Mouse (Mus musculus) midbrain, embryonic 16.5 days (tissue): ENCODE results near the gene Slc24a3. TPM values are rescaled to one million over a fixed set of nuclear protein-coding genes. Genes with fewer than 3 reads are reported as not detected.

Experiments used
- ATAC-seq: fragments of 200-750 bp; cut with Nextera tagmentation; 2 replicates; pipeline ENCODE4 v1.8.0; 2017; ENCODE audit warnings: moderate TSS enrichment
- H3K27ac ChIP-seq: fragments of 300-500 bp; sonication (generic); 2 replicates; pipeline ENCODE4 v1.5.1; 2014; ENCODE audit warnings: mild to moderate bottlenecking, low read length, mixed read lengths
- H3K27me3 ChIP-seq: fragments of 300-500 bp; sonication (generic); 2 replicates; pipeline ENCODE4 v1.6.1; 2014; ENCODE audit warnings: low read depth, low read length, mixed read lengths; ENCODE audit not compliant: control insufficient read depth, insufficient read depth
- H3K36me3 ChIP-seq: fragments of 300-500 bp; sonication (generic); 2 replicates; pipeline ENCODE4 v1.6.1; 2014; ENCODE audit warnings: mild to moderate bottlenecking, low read length, moderate library complexity, mixed read lengths; ENCODE audit not compliant: control insufficient read depth, insufficient read depth
- H3K4me1 ChIP-seq: fragments of 300-500 bp; sonication (generic); 2 replicates; pipeline ENCODE4 v1.6.1; 2014; ENCODE audit warnings: mild to moderate bottlenecking, low read length, mixed read lengths; ENCODE audit not compliant: control insufficient read depth, insufficient read depth
- H3K4me2 ChIP-seq: fragments of 300-500 bp; sonication (generic); 2 replicates; pipeline ENCODE4 v1.6.1; 2014; ENCODE audit warnings: mild to moderate bottlenecking, low read length, mixed read lengths
- H3K4me3 ChIP-seq: fragments of 300-500 bp; sonication (generic); 2 replicates; pipeline ENCODE4 v1.5.1; 2014; ENCODE audit warnings: low read depth, mild to moderate bottlenecking, low read length, moderate library complexity, mixed read lengths
- H3K9ac ChIP-seq: fragments of 300-500 bp; sonication (generic); 2 replicates; pipeline ENCODE4 v1.6.1; 2014; ENCODE audit warnings: low read depth, low read length, mixed read lengths
- H3K9me3 ChIP-seq: fragments of 300-500 bp; sonication (generic); replicated peaks from 2 replicates; pipeline ENCODE4 v1.6.1; 2014; ENCODE audit warnings: mild to moderate bottlenecking, low read length, mixed read lengths; ENCODE audit not compliant: control insufficient read depth, poor library complexity, severe bottlenecking
- WGBS: fragments of 180-500 bp; shearing (Covaris S2); extraction: QIAGEN DNeasy Blood & Tissue Kit; methylation state at CpG from one replicate; pipeline ENCODE4 v1.1.7; 2014; 5-methylcytosine and 5-hydroxymethylcytosine counted together
- polyA plus RNA-seq: library from polyadenylated mRNA; unstranded; fragments of >200 nt; fragmentation: Nextera tagmentation; extraction: Ambion mirVana; gene quantifications from 2 replicates; pipeline ENCODE4 v1.2.1, GENCODE M21; 2015

Gene Slc24a3
- polyA plus RNA-seq, 1 experiment from 2014 or later, result 18.7 TPM

DNA sequence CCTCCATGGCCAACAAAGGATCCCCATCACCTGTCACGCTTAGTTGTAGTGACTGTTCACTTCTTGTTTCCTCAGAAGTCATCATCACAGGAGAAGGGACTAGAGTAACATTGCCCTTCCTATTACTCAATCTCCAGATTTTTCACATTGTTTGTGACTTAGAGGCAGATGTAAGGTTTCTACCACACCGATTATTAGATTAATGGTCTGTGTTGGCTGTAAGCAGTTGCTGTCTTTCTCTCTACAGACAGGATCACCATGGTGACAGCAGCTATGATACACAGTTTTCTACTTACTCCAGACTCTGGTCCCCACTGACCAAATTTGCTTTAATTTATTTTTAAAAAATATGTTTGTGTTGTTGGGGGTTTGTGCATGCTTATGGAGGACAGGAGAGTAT, 90.3 kb downstream of the Slc24a3 start:
- no peak for ATAC-seq
- WGBS, result 96% methylated on average over 2 of the region's 2 CpGs

DNA sequence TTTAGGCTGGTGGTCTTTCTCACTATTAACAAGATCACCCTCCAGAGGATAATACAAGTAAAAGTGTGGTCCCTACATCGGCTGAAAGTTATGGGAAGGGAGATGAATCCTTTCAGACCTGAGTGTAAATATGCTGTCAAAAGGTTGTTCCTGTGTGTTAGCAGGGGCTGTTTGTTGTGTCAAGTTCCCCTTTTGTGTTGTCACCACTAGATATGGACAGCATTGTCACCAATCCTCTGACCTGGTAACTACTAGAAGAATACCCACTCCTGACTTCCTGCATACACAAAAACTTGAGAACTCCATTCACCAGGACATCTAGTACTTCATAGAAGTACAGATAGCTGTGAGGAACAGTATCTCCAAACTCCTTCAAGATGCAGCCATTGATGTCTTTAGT, 93.0 kb downstream of the Slc24a3 start:
- H3K9me3 ChIP-seq, result no peaks in the 10 kb centered on the region
- no peaks in the 10 kb centered on the region for H3K36me3 ChIP-seq
- 91% methylated on average over 1 of the region's 1 CpGs for WGBS
- H3K4me1 ChIP-seq, result no peaks in the 10 kb centered on the region
- no peak overlapping the region for H3K9ac ChIP-seq
- no peak overlapping the region for H3K4me3 ChIP-seq
- H3K27me3 ChIP-seq, result no peaks in the 10 kb centered on the region
- no peak overlapping the region for H3K4me2 ChIP-seq
- H3K27ac ChIP-seq, result no peak overlapping the region
- no peak for ATAC-seq

More for the DNA sequence above, 90.3 kb downstream of the Slc24a3 start:
- Histone ChIP-seq H3K4me2 (no peak overlapping the region), H3K9ac (no peak overlapping the region), H3K9me3 (no peaks in the 10 kb centered on the region), H3K4me3 (no peak overlapping the region), H3K36me3 (no peaks in the 10 kb centered on the region), H3K27me3 (no peaks in the 10 kb centered on the region), H3K4me1 (no peaks in the 10 kb centered on the region), H3K27ac (no peak overlapping the region)

DNA sequence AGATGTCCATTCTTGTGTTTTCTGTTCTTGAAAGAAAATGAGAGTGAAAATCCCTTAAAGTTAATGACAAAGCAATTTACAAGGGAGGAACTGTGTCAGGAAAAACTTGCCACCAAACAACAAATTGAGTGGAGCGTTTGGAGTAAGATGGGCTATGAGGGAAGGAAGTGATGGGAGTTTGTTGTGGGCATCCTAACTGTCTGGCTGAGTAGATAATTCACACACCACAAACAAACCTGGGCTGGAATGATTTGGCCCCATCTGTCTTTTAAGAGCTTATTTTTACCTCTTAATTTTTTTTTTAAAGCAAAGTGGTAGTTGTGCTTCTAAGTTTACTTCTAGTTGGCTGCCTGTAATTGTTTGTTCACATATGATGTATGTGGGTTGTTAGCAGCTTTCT, 94.6 kb downstream of the Slc24a3 start:
- Histone ChIP-seq H3K9ac (no peak overlapping the region), H3K4me3 (no peak overlapping the region), H3K36me3 (no peaks in the 10 kb centered on the region), H3K4me2 (no peak overlapping the region), H3K9me3 (no peaks in the 10 kb centered on the region), H3K27ac (no peak overlapping the region), H3K4me1 (no peaks in the 10 kb centered on the region), H3K27me3 (no peaks in the 10 kb centered on the region)
- ATAC-seq, result no peak
- WGBS, result 92% methylated on average over 1 of the region's 1 CpGs

DNA sequence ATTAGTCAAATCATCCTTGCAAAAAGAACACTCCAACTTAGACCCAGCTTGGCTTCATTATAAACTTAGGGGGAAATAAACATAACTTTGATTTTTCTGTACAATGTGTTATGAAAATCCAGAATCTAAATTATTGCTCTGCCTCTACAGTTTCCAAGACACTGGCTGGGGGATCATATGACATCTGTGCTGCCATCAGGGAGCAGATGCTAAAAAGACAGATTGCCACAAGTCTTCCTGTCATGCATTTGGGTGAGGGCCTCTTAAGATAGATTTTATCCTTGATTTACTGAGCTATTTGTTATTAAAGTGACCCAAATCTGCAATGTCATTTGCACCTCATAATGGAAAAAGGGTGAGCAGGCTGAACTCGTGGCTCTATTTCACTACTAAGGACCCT, 99.2 kb downstream of the Slc24a3 start:
- no peak overlapping the region for H3K4me3 ChIP-seq
- no peaks in the 10 kb centered on the region for H3K36me3 ChIP-seq
- no peak overlapping the region for H3K27ac ChIP-seq
- WGBS, result 62% methylated on average over 1 of the region's 1 CpGs
- ATAC-seq, result no peak
- no peak overlapping the region for H3K4me2 ChIP-seq
- no peaks in the 10 kb centered on the region for H3K27me3 ChIP-seq
- H3K9ac ChIP-seq, result no peak overlapping the region
- no peaks in the 10 kb centered on the region for H3K4me1 ChIP-seq
- no peaks in the 10 kb centered on the region for H3K9me3 ChIP-seq

DNA sequence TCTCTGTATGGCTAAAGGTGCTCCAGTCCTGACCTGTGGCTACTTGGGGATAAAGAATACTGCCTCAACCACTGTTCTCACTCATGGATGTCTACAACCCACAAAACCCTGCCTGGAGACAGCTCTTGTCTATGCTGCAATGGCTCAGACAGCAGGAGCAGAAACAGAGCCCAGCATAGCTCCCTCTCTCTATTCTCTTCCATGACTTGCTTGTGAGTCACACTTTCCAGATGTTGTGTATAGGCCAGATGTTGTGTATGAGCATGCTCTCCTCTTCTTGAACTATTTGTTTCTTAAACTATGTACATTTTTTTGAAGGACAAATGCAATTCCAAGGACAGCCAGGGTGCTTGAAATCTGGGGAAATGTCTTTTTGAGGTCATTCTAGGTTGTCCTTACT, 101.4 kb downstream of the Slc24a3 start:
- Histone ChIP-seq H3K4me1 (no peaks in the 10 kb centered on the region), H3K36me3 (no peaks in the 10 kb centered on the region), H3K9me3 (no peaks in the 10 kb centered on the region), H3K9ac (no peak overlapping the region), H3K27ac (no peak overlapping the region), H3K27me3 (no peaks in the 10 kb centered on the region), H3K4me3 (no peak overlapping the region), H3K4me2 (no peak overlapping the region)
- no peak for ATAC-seq

DNA sequence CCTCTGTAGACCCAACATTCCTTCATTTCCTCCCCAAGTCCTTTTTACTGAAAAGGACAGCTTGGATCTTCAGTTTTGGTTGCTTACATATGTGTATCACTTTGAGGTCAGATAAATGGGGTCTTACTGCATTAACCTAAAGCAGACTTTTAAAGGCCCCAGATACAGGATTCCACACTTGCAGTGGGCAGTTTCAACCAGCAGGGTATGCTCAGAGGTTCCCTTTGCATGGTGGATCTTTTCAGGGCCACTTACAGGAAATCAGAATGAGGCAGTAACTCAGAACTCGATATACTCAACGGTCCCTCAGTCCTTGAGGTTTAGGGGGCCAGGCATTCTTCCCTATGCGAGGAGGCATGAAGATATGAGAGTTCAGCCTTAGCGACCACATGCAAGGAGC, 101.9 kb downstream of the Slc24a3 start:
- no peak for ATAC-seq
- 82% methylated on average over 4 of the region's 4 CpGs for WGBS
- Histone ChIP-seq H3K9me3 (no peaks in the 10 kb centered on the region), H3K36me3 (no peaks in the 10 kb centered on the region), H3K27ac (no peak overlapping the region), H3K4me1 (no peaks in the 10 kb centered on the region), H3K9ac (no peak overlapping the region), H3K4me2 (no peak overlapping the region), H3K27me3 (no peaks in the 10 kb centered on the region), H3K4me3 (no peak overlapping the region)

DNA sequence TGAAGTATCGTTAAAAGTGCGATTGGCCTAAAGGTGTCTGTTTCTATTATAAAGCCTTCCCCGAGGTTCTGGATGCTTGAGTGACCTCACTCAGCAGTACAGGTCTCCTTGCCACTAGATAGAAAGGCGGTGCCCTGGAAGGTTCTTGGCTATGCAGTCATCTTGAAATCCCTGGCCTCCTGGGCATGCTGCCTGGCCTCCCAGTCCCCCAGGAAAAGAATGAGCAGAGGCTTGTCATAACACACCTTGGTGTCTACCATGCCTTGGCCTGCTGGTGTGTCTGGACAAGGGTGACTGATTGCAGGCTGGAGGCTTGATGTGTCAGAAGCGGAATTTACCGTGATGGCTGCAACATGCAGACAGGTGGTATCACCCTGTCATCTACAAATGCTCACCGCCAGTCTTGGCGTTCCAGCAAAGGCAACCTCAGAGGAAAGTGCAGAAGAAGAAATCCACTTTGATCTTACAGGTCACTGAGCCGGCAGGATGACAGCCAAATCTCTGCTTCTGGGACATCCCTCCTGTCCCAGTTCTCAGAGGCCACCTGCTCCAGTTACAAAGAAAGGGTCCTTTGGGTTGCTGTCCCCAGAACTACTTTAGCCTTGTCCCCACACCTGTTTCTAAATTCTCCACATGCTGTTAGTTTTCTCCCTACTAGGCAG, 106.6 kb downstream of the Slc24a3 start:
- Histone ChIP-seq H3K4me3 (no peak overlapping the region), H3K27ac (no peak overlapping the region), H3K9ac (no peak overlapping the region), H3K36me3 (no peaks in the 10 kb centered on the region), H3K4me2 (no peak overlapping the region), H3K9me3 (no peaks in the 10 kb centered on the region), H3K4me1 (no peaks in the 10 kb centered on the region; the same call in 1 of the 2 replicates), H3K27me3 (no peaks in the 10 kb centered on the region)
- ATAC-seq, result no peak
- 94% methylated on average over 9 of the region's 9 CpGs for WGBS

DNA sequence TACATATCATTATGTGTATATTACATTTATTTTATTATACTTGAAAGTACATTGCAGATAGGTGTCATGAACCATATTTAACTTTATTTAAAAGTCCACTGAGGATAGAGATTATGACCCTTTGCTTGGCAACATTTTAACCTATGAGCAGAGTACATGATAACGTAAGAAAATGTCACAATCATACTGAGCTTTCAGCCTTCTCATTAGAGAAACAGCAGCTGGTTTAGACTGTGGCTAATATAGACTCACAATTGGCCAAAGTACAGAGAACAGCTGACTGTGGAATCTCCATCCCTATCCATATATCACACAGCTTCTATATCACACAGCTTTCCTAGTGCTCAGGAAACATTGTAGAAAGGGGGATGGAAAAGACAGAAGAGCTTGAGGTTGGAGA, 111.8 kb downstream of the Slc24a3 start:
- H3K36me3 ChIP-seq, result no peaks in the 10 kb centered on the region
- 86% methylated on average over 1 of the region's 1 CpGs for WGBS
- no peaks in the 10 kb centered on the region; the same call in 1 of the 2 replicates for H3K4me1 ChIP-seq
- H3K4me2 ChIP-seq, result no peak overlapping the region
- no peaks in the 10 kb centered on the region for H3K9me3 ChIP-seq
- no peak for ATAC-seq
- no peak overlapping the region for H3K9ac ChIP-seq
- H3K4me3 ChIP-seq, result no peak overlapping the region
- H3K27ac ChIP-seq, result no peak overlapping the region
- no peaks in the 10 kb centered on the region for H3K27me3 ChIP-seq

DNA sequence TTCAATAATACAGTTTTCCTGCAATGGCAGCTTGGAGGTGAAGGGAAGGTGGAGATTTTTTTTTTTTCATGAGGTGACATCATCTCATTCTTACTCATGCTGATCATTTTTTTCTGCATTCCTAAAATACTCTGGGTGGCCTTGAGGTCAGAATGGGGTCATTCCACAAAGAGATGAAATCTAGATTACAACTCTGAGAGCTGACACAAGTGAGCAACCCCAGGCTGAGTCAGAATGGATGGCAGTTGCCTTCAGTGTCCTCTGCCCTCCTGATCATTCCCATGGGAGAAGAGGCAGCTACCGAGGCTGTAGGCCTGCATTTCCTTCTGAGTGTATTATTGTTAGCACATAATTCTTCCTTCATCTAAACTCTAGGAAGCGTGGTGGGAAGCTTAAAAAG, 116.2 kb downstream of the Slc24a3 start:
- Histone ChIP-seq H3K4me2 (no peak overlapping the region), H3K36me3 (no peaks in the 10 kb centered on the region), H3K27me3 (no peaks in the 10 kb centered on the region), H3K4me1 (no peaks in the 10 kb centered on the region), H3K9ac (no peak overlapping the region), H3K9me3 (no peaks in the 10 kb centered on the region), H3K4me3 (no peak overlapping the region), H3K27ac (no peak overlapping the region)
- 72% methylated on average over 2 of the region's 2 CpGs for WGBS
- ATAC-seq, result no peak
